Comparison of ENCODE assay signal across 22 mouse cellular contexts in genomic region chr2:71760091-71760490, GRCm38 (mm10).
"Had no signal": no experiment of that assay in that cellular context is flagged by ENCODE, and none has a peak within 500 bp of the region (broad histone marks: within the 10 kb centered on the region; RNA-seq: fewer than 3 reads in every experiment).

No protein-coding gene starts in this region.

- H3K4me3 ChIP-seq: liver, embryonic 13.5 days; liver, embryonic 15.5 days; lung, embryonic 15.5 days; megakaryocyte, embryonic 14.5 days; midbrain, embryonic 12.5 days; neural tube, embryonic 13.5 days; neural tube, embryonic 15.5 days; stomach, embryonic 15.5 days had no signal

- H3K36me3 ChIP-seq: liver, embryonic 13.5 days; liver, embryonic 15.5 days; lung, embryonic 15.5 days; midbrain, embryonic 12.5 days; neural tube, embryonic 13.5 days; neural tube, embryonic 15.5 days; stomach, embryonic 15.5 days had no signal

- DNase-seq: liver, embryonic 13.5 days; liver, postnatal 0 days; lung, adult 2 months; lung, postnatal 10 days; midbrain, embryonic 14.5 days; retina, postnatal 1 day; right cerebral cortex, adult 18-20 months; right cerebral cortex, postnatal 25 days; right cerebral cortex, postnatal 4 days; spleen, adult 18-20 months; thymus, adult 2 months; thymus, postnatal 25 days; thymus, postnatal 4 days had no signal

- H3K27me3 ChIP-seq: liver, embryonic 13.5 days; lung, embryonic 15.5 days; megakaryocyte, embryonic 14.5 days; neural tube, embryonic 13.5 days; neural tube, embryonic 15.5 days; stomach, embryonic 15.5 days had no signal

- H3K4me2 ChIP-seq: liver, embryonic 13.5 days; liver, embryonic 15.5 days; midbrain, embryonic 12.5 days; neural tube, embryonic 13.5 days; neural tube, embryonic 15.5 days; stomach, embryonic 15.5 days had no signal

- ATAC-seq: liver, postnatal 0 days had no signal

- H3K27ac ChIP-seq: liver, embryonic 13.5 days; liver, embryonic 15.5 days; macrophage; midbrain, embryonic 12.5 days; neural tube, embryonic 13.5 days; neural tube, embryonic 15.5 days; stomach, embryonic 15.5 days; stomach, postnatal 0 days had no signal

- H3K9me3 ChIP-seq: liver, embryonic 13.5 days; liver, embryonic 15.5 days; lung, embryonic 15.5 days; midbrain, embryonic 12.5 days; neural tube, embryonic 13.5 days; neural tube, embryonic 15.5 days; stomach, embryonic 15.5 days had no signal

- H3K9ac ChIP-seq: liver, embryonic 13.5 days; liver, embryonic 15.5 days; liver, postnatal 0 days; lung, embryonic 15.5 days; midbrain, embryonic 12.5 days; neural tube, embryonic 13.5 days; neural tube, embryonic 15.5 days; stomach, embryonic 15.5 days had no signal
